Mouse (Mus musculus) liver, embryonic 14.5 days (tissue): ENCODE results near the gene Syne4. TPM values are rescaled to one million over a fixed set of nuclear protein-coding genes. Genes with fewer than 3 reads are reported as not detected.
A peak's percentile ranks its signal among the peaks of the same experiment; 100 is the strongest.

Source experiments
- ATAC-seq: fragments of 200-750 bp; cut with Nextera tagmentation; 2 replicates; pipeline ENCODE4 v1.8.0; 2017; ENCODE audit warnings: moderate number of reproducible peaks, mild to moderate bottlenecking, moderate library complexity; ENCODE audit not compliant: insufficient read depth
- DNase-seq, 3 experiments: peaks; one replicate each; pipeline ENCODE4 v3.0.0-alpha.2; 2012 to 2013; ENCODE audit warnings: low read depth in 3 of 3, low spot score in 3 of 3
- H3K27ac ChIP-seq: fragments of 300-500 bp; sonication (generic); 2 replicates; pipeline ENCODE4 v1.5.1; 2014; ENCODE audit warnings: moderate library complexity, mild to moderate bottlenecking, control low read depth, inconsistent platforms
- H3K27me3 ChIP-seq: fragments of 300-500 bp; sonication (generic); 2 replicates; pipeline ENCODE4 v1.6.1; 2014; ENCODE audit warnings: mild to moderate bottlenecking, low read length, moderate library complexity; ENCODE audit not compliant: control insufficient read depth, insufficient read depth
- H3K36me3 ChIP-seq: fragments of 300-500 bp; sonication (generic); replicated peaks from 2 replicates; pipeline ENCODE4 v1.6.1; 2014; ENCODE audit warnings: low read depth; ENCODE audit not compliant: control insufficient read depth, insufficient read depth
- H3K4me1 ChIP-seq, 2 experiments: fragments of 200-500 bp in 1 of 2; fragments of 300-500 bp in 1 of 2; sonication (generic) in 1 of 2; replicated peaks; 2 replicates each; pipeline ENCODE4 v1.6.1; 2012 to 2014; ENCODE audit warnings: antibody characterized with exemption in 1 of 2, inconsistent platforms in 1 of 2, low read length in 1 of 2; ENCODE audit not compliant: control insufficient read depth in 2 of 2, insufficient read depth in 2 of 2
- H3K4me2 ChIP-seq: fragments of 300-500 bp; sonication (generic); 2 replicates; pipeline ENCODE4 v1.6.1; 2014; ENCODE audit warnings: low read depth, mild to moderate bottlenecking, control low read depth, moderate library complexity
- H3K4me3 ChIP-seq, 2 experiments: fragments of 200-500 bp in 1 of 2; fragments of 300-500 bp in 1 of 2; sonication (generic) in 1 of 2; 2 replicates each; pipeline ENCODE4 v1.5.1; 2012 to 2014; ENCODE audit warnings: low read depth in 2 of 2, low read length in 2 of 2, mild to moderate bottlenecking in 2 of 2, control low read depth in 1 of 2, inconsistent platforms in 1 of 2, moderate library complexity in 1 of 2; ENCODE audit not compliant: insufficient read depth in 1 of 2
- H3K9ac ChIP-seq: fragments of 300-500 bp; sonication (generic); replicated peaks from 2 replicates; pipeline ENCODE4 v1.6.1; 2014; ENCODE audit warnings: mild to moderate bottlenecking, control low read depth, moderate library complexity
- H3K9me3 ChIP-seq: fragments of 300-500 bp; sonication (generic); 2 replicates; pipeline ENCODE4 v1.6.1; 2016; ENCODE audit warnings: low read length, mixed read lengths; ENCODE audit not compliant: control insufficient read depth
- CTCF ChIP-seq: IDR thresholded peaks from 2 replicates; pipeline ENCODE4 v1.5.1; 2016; ENCODE audit warnings: antibody characterized with exemption, low read depth, control low read depth
- EP300 ChIP-seq: IDR thresholded peaks from 2 replicates; pipeline ENCODE4 v1.6.1; 2016; ENCODE audit warnings: antibody characterized with exemption, low read depth
- WGBS: fragments of 180-500 bp; shearing (Covaris S2); extraction: QIAGEN DNeasy Blood & Tissue Kit; methylation state at CpG from one replicate; pipeline ENCODE4 v1.1.7; 2014; ENCODE audit not compliant: insufficient replicate concordance; 5-methylcytosine and 5-hydroxymethylcytosine counted together
- polyA plus RNA-seq, 2 experiments: library from polyadenylated mRNA; depleted of rRNA in 1 of 2; stranded (reverse) in 1 of 2; unstranded in 1 of 2; fragments of >200 nt; fragmentation: Nextera tagmentation in 1 of 2; extraction: Ambion mirVana in 1 of 2; gene quantifications; 2 replicates each; pipeline versions ENCODE4 v1.2.1 to v1.2.3; 2012 to 2014

Gene Syne4
- polyA plus RNA-seq, 2 experiments, result 7.6 to 11.1 TPM

DNA sequence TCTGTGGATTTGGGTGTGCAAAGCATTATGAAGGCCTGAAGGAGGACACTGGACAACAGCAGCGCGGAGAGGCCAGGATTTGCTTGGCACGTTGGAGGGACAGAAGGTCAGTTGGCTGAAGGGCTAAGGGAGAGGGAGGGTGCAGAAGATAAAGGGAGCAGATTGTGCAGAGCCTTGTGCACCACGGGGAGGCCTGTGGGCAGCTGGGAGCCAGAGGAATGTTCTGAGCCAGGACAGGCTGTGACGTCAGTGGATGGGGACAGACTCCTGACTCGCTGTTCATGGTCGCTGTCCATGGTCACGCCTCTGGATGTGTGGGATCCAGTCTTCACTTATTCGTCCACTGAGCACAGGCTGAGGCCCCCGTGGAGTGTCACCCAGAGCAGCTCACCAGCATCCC, 19.5 kb upstream of the Syne4 start:
- TF ChIP-seq EP300, result no peak
- TF ChIP-seq CTCF, result no peak

DNA sequence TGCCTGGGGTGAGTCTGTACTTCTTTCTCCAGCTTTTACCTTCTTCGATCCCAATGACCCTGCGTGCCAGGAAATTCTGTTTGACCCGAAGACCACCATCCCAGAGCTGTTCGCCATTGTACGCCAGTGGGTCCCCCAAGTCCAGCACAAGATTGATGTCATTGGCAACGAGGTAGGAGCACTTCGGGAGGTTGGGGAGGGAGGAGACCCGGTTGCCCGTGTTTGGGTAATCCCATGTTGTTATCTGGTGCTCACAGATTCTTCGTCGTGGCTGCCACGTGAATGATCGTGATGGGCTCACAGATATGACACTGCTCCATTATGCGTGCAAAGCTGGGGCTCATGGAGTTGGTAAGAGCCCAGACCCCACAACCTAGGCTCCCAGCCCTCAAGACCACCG, 17.8 kb upstream of the Syne4 start:
- Histone ChIP-seq H3K4me1 (no peaks in the 10 kb centered on the region), H3K27me3 (no peaks in the 10 kb centered on the region), H3K9me3 (no peaks in the 10 kb centered on the region), H3K36me3 (no peaks in the 10 kb centered on the region), H3K4me2 (no peak overlapping the region), H3K27ac (no peak overlapping the region), H3K4me3 (no peak overlapping the region), H3K9ac (no peak overlapping the region)
- ATAC-seq (no peak), DNase-seq (no peak)
- no peak for TF ChIP-seq EP300
- no peak for TF ChIP-seq CTCF
- 49% methylated on average over 15 of the region's 15 CpGs for WGBS

More for the DNA sequence above, 19.5 kb upstream of the Syne4 start:
- no peak overlapping the region for H3K27ac ChIP-seq
- DNase-seq (no peak), ATAC-seq (no peak)
- no peaks in the 10 kb centered on the region for H3K9me3 ChIP-seq
- no peaks in the 10 kb centered on the region for H3K36me3 ChIP-seq
- H3K9ac ChIP-seq, result no peak overlapping the region
- 45% methylated on average over 10 of the region's 10 CpGs for WGBS
- no peak overlapping the region for H3K4me2 ChIP-seq
- H3K27me3 ChIP-seq, result no peaks in the 10 kb centered on the region
- no peaks in the 10 kb centered on the region for H3K4me1 ChIP-seq
- no peak overlapping the region for H3K4me3 ChIP-seq

DNA sequence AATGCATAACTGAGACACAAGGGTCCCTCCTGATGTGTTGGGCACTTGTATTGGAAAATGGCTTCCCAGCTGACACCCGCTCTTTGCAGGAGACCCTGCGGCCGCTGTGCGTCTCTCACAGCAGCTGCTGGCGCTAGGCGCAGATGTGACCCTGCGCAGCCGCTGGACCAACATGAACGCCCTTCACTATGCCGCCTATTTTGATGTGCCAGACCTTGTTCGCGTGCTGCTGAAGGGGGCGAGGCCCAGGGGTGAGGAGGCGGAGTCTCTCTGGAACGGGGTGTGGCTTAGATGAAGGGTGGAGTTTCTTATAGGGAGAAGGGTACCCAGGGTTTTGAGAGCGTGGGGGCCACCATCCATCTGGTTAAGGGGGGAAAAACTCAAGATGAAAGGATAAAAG, 17.3 kb upstream of the Syne4 start:
- Histone ChIP-seq H3K4me1 (no peaks in the 10 kb centered on the region), H3K36me3 (no peaks in the 10 kb centered on the region), H3K27ac (no peak overlapping the region), H3K9me3 (no peaks in the 10 kb centered on the region), H3K4me2 (no peak overlapping the region), H3K9ac (no peak overlapping the region), H3K4me3 (no peak overlapping the region), H3K27me3 (no peaks in the 10 kb centered on the region)
- TF ChIP-seq EP300 (no peak), CTCF (no peak)
- DNase-seq, result no peak
- ATAC-seq, result no peak
- 65% methylated on average over 16 of the region's 16 CpGs for WGBS

DNA sequence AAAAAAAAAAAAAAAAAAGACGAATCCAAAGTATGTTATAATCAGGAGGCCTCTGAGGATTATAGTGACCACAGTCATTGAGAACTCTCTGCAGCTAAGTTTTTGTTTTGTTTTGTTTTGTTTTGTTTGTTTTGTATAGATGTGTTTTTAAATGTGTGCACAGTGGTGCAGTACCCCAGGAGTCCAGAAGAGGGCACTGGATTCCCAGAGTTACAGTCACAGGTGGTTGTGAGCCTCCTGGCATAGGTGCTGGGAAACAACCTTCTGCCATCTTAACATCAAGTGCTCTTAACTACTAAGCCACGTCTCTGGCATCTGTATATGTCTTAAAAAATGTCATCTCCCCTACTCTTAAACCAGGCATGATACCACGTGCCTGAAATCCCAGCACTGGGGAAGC, 13.7 kb upstream of the Syne4 start:
- H3K9ac ChIP-seq, result no peak overlapping the region
- H3K4me1 ChIP-seq, result no peaks in the 10 kb centered on the region
- no peak overlapping the region for H3K4me3 ChIP-seq
- no peaks in the 10 kb centered on the region for H3K36me3 ChIP-seq
- H3K27ac ChIP-seq, result no peak overlapping the region
- 28% methylated on average over 3 of the region's 3 CpGs for WGBS
- H3K9me3 ChIP-seq, result no peaks in the 10 kb centered on the region
- no peak overlapping the region for H3K4me2 ChIP-seq
- DNase-seq, result no peak
- no peak for TF ChIP-seq EP300
- TF ChIP-seq CTCF, result peak; percentile 80
- H3K27me3 ChIP-seq, result no peaks in the 10 kb centered on the region
- ATAC-seq, result no peak

DNA sequence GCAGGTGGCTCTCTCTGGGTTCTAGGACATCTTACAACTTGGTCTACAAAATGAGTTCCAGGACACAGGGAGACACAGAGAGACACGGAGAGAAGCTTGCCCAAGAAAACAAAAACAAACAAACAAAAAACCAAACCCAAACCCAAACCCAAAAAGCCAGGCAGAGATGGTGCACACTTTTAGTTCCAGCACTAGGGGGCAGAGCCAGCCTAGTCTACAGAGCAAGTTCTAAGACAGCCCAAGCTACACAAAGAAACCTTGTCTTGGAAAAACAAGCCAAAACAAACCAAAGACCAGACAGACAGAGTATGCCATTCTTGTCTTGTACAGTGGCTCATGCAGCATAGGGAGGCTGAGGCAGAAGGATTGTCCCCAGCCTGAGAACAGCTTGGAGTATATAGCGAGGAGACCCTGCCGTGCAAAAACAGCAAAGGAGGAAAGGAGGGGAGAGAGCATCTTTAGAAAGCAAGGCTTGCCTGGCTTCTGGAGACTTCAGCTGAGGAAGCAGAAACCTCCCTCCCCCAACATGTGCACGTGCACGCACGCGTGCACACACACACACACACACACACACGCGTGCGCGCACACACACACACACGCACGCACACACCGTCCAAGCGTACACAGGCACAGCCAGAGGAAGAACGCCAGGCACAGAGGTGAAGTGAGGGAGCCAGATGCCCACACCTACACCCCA, 8.4 kb upstream of the Syne4 start:
- H3K36me3 ChIP-seq, result no peaks in the 10 kb centered on the region
- H3K9ac ChIP-seq, result no peak overlapping the region
- no peak overlapping the region for H3K27ac ChIP-seq
- H3K27me3 ChIP-seq, result no peaks in the 10 kb centered on the region
- H3K4me3 ChIP-seq, result no peak overlapping the region
- no peak overlapping the region for H3K4me2 ChIP-seq
- WGBS, result 75% methylated on average over 16 of the region's 16 CpGs
- ATAC-seq (no peak), DNase-seq (no peak)
- TF ChIP-seq CTCF, result peak; percentile 61
- no peak for TF ChIP-seq EP300
- H3K9me3 ChIP-seq, result no peaks in the 10 kb centered on the region
- H3K4me1 ChIP-seq, result peaks cover 0 to 9% of the 10 kb centered on the region in 2 experiments; a peak in 2 of 4 replicates
